Mouse (Mus musculus) kidney, embryonic 16.5 days (tissue): ENCODE data around the gene Med26. TPM values are rescaled to one million over a fixed set of nuclear protein-coding genes. Genes with fewer than 3 reads are reported as not detected.

Experiments used
- ATAC-seq: fragments of 200-750 bp; cut with Nextera tagmentation; 2 replicates; pipeline ENCODE4 v1.8.0; 2017; ENCODE audit warnings: moderate TSS enrichment; ENCODE audit not compliant: low FRiP score, low TSS enrichment
- H3K27ac ChIP-seq: fragments of 300-500 bp; sonication (generic); 2 replicates; pipeline ENCODE4 v1.5.1; 2014; ENCODE audit warnings: low read length
- H3K27me3 ChIP-seq: fragments of 300-500 bp; sonication (generic); 2 replicates; pipeline ENCODE4 v1.6.1; 2014; ENCODE audit warnings: low read length, control low read depth, mixed read lengths; ENCODE audit not compliant: insufficient read depth
- H3K36me3 ChIP-seq: fragments of 300-500 bp; sonication (generic); 2 replicates; pipeline ENCODE4 v1.6.1; 2014; ENCODE audit warnings: low read length, control low read depth, mixed read lengths; ENCODE audit not compliant: insufficient read depth
- H3K4me1 ChIP-seq: fragments of 300-500 bp; sonication (generic); 2 replicates; pipeline ENCODE4 v1.6.1; 2014; ENCODE audit warnings: low read length, control low read depth, mixed read lengths; ENCODE audit not compliant: insufficient read depth
- H3K4me2 ChIP-seq: fragments of 300-500 bp; sonication (generic); replicated peaks from 2 replicates; pipeline ENCODE4 v1.6.1; 2014; ENCODE audit warnings: low read depth, low read length
- H3K4me3 ChIP-seq: fragments of 300-500 bp; sonication (generic); 2 replicates; pipeline ENCODE4 v1.5.1; 2014; ENCODE audit warnings: mild to moderate bottlenecking, low read length
- H3K9ac ChIP-seq: fragments of 300-500 bp; sonication (generic); replicated peaks from 2 replicates; pipeline ENCODE4 v1.6.1; 2014; ENCODE audit warnings: low read length
- H3K9me3 ChIP-seq: fragments of 300-500 bp; sonication (generic); 2 replicates; pipeline ENCODE4 v1.6.1; 2016; ENCODE audit warnings: low read length, control low read depth
- WGBS: fragments of 180-500 bp; shearing (Covaris S2); extraction: QIAGEN DNeasy Blood & Tissue Kit; methylation state at CpG from one replicate; pipeline ENCODE4 v1.1.7; 2014; 5-methylcytosine and 5-hydroxymethylcytosine counted together
- microRNA-seq: library from miRNA; unstranded; fragments of <30 nt; microRNA quantifications from one replicate; pipeline ENCODE4, GENCODE M21; 2016
- polyA plus RNA-seq: library from polyadenylated mRNA; unstranded; fragments of >200 nt; fragmentation: Nextera tagmentation; extraction: Ambion mirVana; gene quantifications from 2 replicates; pipeline ENCODE4 v1.2.1, GENCODE M21; 2015

Gene Med26
- polyA plus RNA-seq, 1 experiment from 2014 or later = 18.9 TPM

DNA sequence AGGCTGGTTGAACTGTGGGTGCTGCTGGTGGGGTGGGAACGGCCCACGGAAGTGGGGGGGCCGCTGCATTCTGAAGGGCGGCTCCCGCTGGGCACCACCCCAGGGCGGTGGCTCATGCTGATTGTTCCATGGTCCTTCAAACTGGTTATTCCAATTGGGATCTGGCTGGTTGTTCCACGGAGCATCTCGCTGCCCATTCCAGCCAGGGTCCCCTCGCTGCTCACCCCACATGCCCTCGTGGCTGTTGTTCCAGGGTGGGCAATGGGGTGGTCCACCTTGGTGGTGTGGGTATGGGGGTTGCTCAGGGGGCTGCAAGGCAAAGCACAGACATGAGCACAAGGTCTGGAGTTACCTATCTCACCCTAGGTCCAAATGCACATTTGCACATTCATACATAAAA lies 83.9 kb downstream of the Med26 start:
- no peak for ATAC-seq
- no peak overlapping the region for H3K4me3 ChIP-seq
- H3K4me1 ChIP-seq = no peaks in the 10 kb centered on the region
- H3K9ac ChIP-seq = no peak overlapping the region
- H3K9me3 ChIP-seq = no peaks in the 10 kb centered on the region
- peaks cover 97% of the 10 kb centered on the region for H3K36me3 ChIP-seq
- H3K27ac ChIP-seq = no peak overlapping the region
- no peak overlapping the region for H3K4me2 ChIP-seq
- WGBS = 89% methylated on average over 6 of the region's 10 CpGs
- no peaks in the 10 kb centered on the region for H3K27me3 ChIP-seq

DNA sequence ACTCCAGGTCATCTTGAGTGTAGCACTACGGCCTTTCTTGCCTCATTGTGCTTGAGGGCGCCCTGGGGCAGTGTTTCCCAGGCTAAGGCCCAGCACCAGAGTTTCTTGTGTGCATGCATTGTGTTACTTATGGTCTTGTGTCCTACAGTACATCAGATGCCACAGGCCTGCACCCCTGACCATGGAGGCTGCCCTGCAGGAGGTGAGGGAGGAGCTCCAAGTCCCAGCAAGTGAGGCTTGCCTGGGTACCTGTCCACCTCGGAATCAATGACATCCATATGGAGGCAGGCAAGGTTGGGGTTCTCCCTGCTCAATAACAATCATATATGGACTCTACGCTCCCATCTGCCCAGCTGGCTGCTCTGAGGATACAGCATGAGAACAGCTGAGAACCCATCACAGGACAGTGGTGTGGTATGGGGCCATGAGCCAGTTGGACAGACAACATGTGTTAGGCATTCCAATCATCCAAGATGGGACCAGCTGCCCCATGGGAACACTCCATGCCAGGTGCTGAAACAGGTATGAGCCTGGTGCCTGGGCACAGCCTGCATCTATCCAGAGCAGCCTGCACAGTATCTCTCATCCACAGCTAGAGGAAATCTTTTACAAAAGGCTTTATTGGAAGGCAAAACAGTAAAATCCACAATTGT lies 88.1 kb downstream of the Med26 start:
- Histone ChIP-seq H3K36me3 (peaks cover 77% of the 10 kb centered on the region), H3K9ac (no peak overlapping the region), H3K9me3 (no peaks in the 10 kb centered on the region), H3K27me3 (no peaks in the 10 kb centered on the region), H3K27ac (no peak overlapping the region), H3K4me1 (no peaks in the 10 kb centered on the region), H3K4me2 (no peak overlapping the region), H3K4me3 (no peak overlapping the region)
- ATAC-seq = no peak
- WGBS = 89% methylated on average over 4 of the region's 4 CpGs

DNA sequence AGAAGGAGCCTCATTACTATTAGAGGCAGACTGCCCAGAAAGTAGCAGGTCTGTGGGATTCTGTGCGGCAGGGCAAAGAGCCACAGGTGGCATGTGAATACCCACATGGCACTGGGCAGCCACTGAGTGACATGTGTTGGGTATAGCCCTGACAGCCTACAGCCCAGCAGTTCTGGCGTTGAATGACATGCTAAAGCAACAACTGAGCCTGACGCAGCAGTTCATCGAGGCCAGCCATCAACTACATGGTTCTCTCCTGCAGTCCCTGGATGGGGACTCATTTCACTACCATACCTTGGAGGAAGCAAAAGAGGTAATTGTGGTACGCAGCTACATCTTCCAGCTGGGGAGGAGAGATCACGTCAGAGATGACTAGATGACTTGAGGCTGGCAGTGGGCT lies 89.6 kb downstream of the Med26 start:
- H3K36me3 ChIP-seq = peaks cover 78% of the 10 kb centered on the region
- no peak for ATAC-seq
- peaks cover 6% of the 10 kb centered on the region for H3K9me3 ChIP-seq
- no peak overlapping the region for H3K4me2 ChIP-seq
- no peak overlapping the region for H3K4me3 ChIP-seq
- H3K4me1 ChIP-seq = no peaks in the 10 kb centered on the region
- no peaks in the 10 kb centered on the region for H3K27me3 ChIP-seq
- H3K9ac ChIP-seq = no peak overlapping the region
- no peak overlapping the region for H3K27ac ChIP-seq
- 90% methylated on average over 6 of the region's 6 CpGs for WGBS

DNA sequence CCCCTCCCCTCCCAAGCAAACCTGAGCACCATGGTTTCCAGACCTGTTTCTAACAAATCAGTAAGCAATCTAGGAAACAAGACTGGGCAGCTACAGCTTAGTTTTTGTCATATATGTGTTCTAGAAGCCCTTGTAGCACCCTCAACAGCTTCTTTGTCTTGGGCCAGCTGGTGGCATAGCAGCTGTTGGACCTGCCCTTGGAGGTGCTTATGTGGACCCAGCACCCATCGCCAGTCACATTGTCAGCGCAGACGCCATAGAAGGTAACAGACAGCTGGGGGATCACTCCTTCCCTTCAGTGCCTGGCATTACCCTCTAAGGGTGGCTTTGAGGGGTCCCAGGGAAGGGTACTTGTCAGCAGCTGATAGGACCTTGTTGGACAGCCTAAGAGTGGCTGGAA lies 90.3 kb downstream of the Med26 start:
- H3K4me2 ChIP-seq = no peak overlapping the region
- no peak overlapping the region for H3K9ac ChIP-seq
- WGBS = 91% methylated on average over 3 of the region's 3 CpGs
- H3K36me3 ChIP-seq = peaks cover 77% of the 10 kb centered on the region
- no peak for ATAC-seq
- H3K9me3 ChIP-seq = peaks cover 6% of the 10 kb centered on the region
- no peaks in the 10 kb centered on the region for H3K27me3 ChIP-seq
- no peak overlapping the region for H3K4me3 ChIP-seq
- no peak overlapping the region for H3K27ac ChIP-seq
- H3K4me1 ChIP-seq = no peaks in the 10 kb centered on the region

DNA sequence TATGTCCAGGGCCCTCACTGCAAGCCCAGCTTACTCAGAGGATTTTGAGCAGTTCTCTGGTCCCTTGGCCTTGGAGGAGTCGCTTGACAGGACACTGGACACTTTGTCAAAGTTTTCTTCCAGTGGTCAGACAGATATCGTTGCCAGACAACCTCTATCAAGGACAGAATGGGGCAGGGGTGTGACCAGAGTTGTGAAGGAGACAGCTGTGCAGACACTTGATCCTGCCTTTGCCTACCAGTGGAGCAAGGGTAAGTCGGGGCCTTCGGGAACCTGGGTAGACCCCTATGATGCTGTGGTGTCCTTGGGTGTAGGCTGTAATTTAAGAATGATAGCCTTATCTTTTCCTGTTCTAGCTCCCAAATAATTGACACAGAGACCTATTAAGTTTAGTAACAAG lies 92.8 kb downstream of the Med26 start:
- Histone ChIP-seq H3K27me3 (no peaks in the 10 kb centered on the region), H3K9ac (no peak overlapping the region), H3K36me3 (peaks cover 64% of the 10 kb centered on the region), H3K4me1 (no peaks in the 10 kb centered on the region), H3K4me3 (no peak overlapping the region), H3K27ac (no peak overlapping the region), H3K9me3 (peaks cover 6% of the 10 kb centered on the region), H3K4me2 (no peak overlapping the region)
- ATAC-seq = no peak
- 86% methylated on average over 4 of the region's 4 CpGs for WGBS

DNA sequence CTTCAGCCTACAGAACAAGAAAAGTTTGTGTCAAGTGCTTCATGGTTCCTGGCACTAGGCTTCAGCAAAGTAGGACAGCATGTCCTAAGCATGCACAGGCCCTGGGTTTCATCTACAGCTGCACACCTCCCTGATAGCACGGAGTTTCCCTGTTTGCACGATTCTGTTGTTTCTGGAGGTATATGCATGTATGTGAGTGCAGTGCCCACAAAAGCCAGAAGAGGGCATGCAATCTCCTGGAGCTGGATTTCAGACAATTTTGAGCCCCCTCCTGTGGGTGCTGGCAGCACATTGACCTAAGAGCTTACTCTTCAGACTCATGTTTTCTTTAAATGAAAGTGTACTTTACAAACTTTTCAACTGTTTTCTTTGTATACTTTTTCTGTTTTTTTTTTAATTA lies 94.2 kb downstream of the Med26 start:
- peaks cover 6% of the 10 kb centered on the region for H3K9me3 ChIP-seq
- H3K9ac ChIP-seq = no peak overlapping the region
- WGBS = 100% methylated on average over 2 of the region's 2 CpGs
- no peak for ATAC-seq
- no peak overlapping the region for H3K4me2 ChIP-seq
- no peaks in the 10 kb centered on the region for H3K4me1 ChIP-seq
- no peak overlapping the region for H3K4me3 ChIP-seq
- H3K36me3 ChIP-seq = peaks cover 60% of the 10 kb centered on the region
- H3K27ac ChIP-seq = no peak overlapping the region
- no peaks in the 10 kb centered on the region for H3K27me3 ChIP-seq

DNA sequence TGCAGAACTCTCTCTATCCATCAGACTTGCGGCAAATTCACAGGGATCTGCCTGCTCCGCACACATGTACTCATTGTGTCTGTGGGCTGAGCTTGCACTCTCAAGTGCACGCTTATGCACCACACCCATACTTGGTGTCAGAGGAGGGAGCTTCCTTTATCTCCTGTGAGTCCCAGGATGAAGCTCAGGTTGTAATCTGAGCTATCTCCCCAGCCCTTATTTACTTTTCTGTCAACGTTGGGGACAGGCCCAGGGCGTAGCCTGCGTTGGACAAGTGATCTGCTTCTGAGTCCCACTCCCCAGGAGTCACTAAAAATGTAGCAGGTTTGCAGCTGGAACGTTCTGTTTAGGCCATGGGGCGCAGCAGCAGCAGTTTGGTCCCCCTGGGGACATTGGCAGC lies 96.6 kb downstream of the Med26 start:
- 74% methylated on average over 8 of the region's 8 CpGs for WGBS
- H3K9ac ChIP-seq = no peak overlapping the region
- H3K4me2 ChIP-seq = no peak overlapping the region
- no peak overlapping the region for H3K27ac ChIP-seq
- H3K9me3 ChIP-seq = peaks cover 6% of the 10 kb centered on the region
- H3K27me3 ChIP-seq = no peaks in the 10 kb centered on the region
- H3K36me3 ChIP-seq = peaks cover 58% of the 10 kb centered on the region
- no peak overlapping the region for H3K4me3 ChIP-seq
- H3K4me1 ChIP-seq = no peaks in the 10 kb centered on the region
- ATAC-seq = no peak

DNA sequence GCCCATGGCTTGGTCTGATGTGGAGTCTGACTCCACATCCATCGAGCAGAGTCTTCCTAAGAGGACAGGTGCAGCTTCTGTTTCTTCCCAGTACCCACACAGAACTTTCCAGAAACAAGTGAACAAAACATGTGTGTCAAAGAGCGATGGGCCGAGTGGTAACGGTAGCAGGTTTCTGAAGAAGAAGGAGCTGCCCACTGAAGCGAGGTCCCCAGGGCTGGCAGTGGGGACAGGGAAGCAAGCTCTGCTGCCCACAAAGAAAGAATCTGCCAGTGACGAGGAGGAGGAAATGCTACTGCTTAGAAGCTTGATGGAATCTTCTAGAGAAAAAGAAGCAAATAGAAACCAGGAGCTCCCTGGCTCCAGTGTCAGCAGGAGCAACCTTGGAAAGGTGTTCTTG lies 103.0 kb downstream of the Med26 start:
- H3K9ac ChIP-seq = no peak overlapping the region
- H3K27ac ChIP-seq = no peak overlapping the region
- WGBS = 86% methylated on average over 6 of the region's 6 CpGs
- H3K9me3 ChIP-seq = no peaks in the 10 kb centered on the region
- H3K4me3 ChIP-seq = no peak overlapping the region
- ATAC-seq = no peak
- peaks cover 21% of the 10 kb centered on the region for H3K36me3 ChIP-seq
- peaks cover 5% of the 10 kb centered on the region; the same call in 1 of the 2 replicates for H3K4me1 ChIP-seq
- no peak overlapping the region for H3K4me2 ChIP-seq
- H3K27me3 ChIP-seq = no peaks in the 10 kb centered on the region

Small RNAs within 50 kb of the gene (microRNA-seq; reads per million reads assigned to microRNA genes)
- gene Gm28019 = not detected
- 0.95 reads per million for gene Mir7068

Other genes starting within 250 kb of the Med26 start
- 30.6 and 40.7 TPM in 2 replicates for gene Gm10282, start 243.0 kb downstream of the Med26 start, polyA plus RNA-seq
- gene Klf2, start 229.2 kb downstream of the Med26 start, polyA plus RNA-seq = 10.1 and 10.4 TPM in 2 replicates
- gene Eps15l1, start 126.8 kb downstream of the Med26 start, polyA plus RNA-seq = 61.3 and 62.7 TPM in 2 replicates
- gene Calr3, start 104.4 kb downstream of the Med26 start, polyA plus RNA-seq = 2.0 and 2.1 TPM in 2 replicates
- 17.9 and 19.1 TPM in 2 replicates for gene 1700030K09Rik, start 104.4 kb downstream of the Med26 start, polyA plus RNA-seq
- gene Cherp, start 73.0 kb downstream of the Med26 start, polyA plus RNA-seq = 64.6 and 87.9 TPM in 2 replicates
- gene Slc35e1, start 55.7 kb downstream of the Med26 start, polyA plus RNA-seq = 8.0 and 10.1 TPM in 2 replicates
- gene Smim7, start 22.8 kb upstream of the Med26 start, polyA plus RNA-seq = 114 and 116 TPM in 2 replicates
- gene Tmem38a, start 23.8 kb upstream of the Med26 start, polyA plus RNA-seq = 25.2 and 26.3 TPM in 2 replicates
- gene Nwd1, start 98.4 kb upstream of the Med26 start, polyA plus RNA-seq = 0.09 and 0.10 TPM in 2 replicates
- gene Sin3b, start 175.0 kb upstream of the Med26 start, polyA plus RNA-seq = 162 and 182 TPM in 2 replicates
- 4.6 and 5.2 TPM in 2 replicates for gene F2rl3, start 213.6 kb upstream of the Med26 start, polyA plus RNA-seq